Mouse (Mus musculus): ENCODE results near the gene Plekhg2.

The Plekhg2 gene

DNA sequence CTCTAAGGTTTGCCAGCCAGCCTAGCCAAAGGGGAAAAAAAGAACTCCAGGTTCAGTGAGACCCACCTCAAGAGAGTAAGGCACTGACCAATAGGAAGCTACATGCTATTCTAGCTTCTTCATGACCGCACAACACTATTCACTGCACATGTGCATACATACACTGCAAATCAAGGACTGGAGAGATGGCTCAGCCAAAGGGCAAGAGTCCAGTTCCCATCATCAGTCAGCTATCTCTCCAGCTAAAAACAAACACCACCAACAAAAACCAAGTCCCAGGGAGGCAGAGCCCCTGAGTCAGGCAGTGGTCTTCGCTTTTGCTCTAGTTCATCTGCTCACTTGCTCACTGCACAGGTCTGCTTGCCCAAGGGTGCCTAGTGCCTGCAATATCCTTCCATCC lies 44.1 kb downstream of the Plekhg2 start:
- 97% methylated on average over 2 of the region's 2 CpGs for WGBS

DNA sequence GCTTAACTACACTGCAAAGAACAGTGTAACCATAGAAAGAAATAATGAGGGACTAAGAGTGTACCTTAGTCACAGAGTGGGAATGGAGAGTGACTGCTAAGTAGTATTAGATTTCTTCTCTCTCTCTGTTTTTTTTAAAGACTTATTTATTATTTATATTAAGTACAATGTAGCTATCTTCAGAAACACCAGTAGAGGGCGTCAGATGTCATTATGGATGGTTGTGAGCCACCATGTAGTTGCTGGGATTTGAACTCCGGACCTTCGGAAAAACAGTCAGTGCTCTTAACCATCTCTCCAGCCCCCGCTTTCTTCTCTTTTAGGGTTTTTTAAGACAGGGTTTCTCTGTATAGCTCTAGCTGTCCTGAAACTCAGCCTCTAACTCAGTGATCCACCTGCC lies 45.9 kb downstream of the Plekhg2 start:
- 81% methylated on average over 4 of the region's 4 CpGs for WGBS

DNA sequence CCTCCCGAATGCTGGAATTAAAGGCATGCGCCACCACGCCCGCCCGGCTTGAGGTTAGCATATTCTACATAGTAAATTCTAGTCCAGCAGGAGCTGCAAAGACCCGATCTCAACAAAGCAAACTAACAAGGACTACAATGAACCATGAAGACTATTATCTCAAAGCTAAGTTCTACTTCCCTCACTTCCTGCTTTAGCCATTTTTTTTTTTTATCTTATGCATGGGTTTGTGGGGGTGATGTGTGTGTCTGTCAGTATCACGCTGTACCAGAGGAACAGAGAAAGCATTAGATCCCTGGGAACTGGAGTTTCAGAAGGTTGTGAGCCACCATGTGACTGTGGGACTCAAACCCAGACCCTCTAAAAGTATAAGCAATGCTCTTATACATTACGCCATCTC lies 47.1 kb downstream of the Plekhg2 start:
- WGBS, result 95% methylated on average over 8 of the region's 8 CpGs

DNA sequence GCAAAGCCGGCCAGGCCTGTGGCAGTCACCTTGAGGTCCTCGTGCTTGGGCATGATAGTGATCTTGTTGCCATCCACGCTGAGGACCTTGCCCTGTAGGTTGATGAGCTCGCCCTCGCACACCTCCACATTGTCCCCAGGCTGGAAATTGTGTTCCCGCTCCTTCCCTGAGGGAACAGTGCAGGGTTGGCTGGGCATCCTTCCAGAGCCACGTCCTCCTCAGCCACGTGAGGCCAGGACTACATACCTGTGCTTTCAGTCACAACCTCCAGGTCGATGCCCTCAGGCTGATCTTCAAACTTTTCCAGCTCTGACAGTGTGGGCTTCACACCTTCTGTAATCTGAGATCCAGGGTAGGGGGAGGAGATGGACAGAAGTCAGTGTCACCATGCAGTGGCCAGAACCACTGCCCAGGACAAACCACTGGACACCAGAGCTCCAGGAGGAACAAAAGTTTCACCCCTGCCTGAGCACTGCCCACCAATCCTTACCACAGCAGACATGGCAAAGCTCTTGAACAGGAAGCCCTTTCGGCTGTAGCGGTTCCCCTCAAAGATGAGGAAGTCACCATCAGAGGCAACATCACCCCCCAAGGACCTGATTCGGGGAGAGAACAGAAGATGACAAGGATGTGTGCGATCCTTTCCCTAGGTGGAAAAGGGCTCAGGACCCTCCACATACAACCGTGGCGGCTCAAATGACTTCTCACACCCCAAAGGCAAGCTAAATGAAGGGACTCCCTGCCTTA lies 50.3 kb downstream of the Plekhg2 start:
- WGBS, result 90% methylated on average over 15 of the region's 15 CpGs

DNA sequence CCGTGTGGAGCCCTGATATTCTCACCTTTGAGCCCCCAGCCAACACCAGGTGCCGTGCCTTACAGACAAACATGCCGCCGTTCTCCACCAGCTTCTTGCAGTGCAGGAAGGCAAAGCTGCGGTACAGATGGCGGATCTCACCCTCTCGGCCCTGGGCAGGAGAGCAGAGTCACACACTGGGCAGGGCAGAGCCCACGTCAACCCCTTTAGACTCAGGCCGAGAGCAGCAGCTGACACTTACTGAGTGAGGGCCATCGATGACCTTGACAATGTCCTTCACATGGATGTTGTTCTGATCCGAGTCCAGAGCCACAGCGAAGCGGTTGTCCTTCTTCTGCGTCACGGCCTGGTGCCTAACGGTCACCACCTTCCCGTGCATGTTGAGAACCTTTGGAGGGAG lies 53.7 kb downstream of the Plekhg2 start:
- 94% methylated on average over 17 of the region's 17 CpGs for WGBS

DNA sequence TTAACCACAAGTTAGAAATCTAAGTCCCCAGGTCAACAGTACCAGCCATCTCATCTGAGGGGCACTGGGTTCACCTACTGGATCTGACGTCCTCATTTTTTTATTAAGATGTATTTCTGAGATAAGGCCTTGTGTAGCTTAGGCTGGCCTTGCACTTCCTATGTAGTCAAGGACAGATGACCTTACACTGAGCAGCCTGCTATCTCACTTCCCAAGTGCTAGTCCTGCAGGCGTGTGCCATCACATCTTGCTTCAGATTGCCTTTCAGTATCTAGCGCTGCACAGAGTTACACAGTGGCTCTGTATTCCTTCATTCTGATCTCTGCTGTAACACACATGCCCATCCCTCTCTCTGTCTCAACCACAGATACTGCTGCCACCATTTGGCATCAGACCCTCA lies 54.4 kb downstream of the Plekhg2 start:
- 93% methylated on average over 3 of the region's 3 CpGs for WGBS

DNA sequence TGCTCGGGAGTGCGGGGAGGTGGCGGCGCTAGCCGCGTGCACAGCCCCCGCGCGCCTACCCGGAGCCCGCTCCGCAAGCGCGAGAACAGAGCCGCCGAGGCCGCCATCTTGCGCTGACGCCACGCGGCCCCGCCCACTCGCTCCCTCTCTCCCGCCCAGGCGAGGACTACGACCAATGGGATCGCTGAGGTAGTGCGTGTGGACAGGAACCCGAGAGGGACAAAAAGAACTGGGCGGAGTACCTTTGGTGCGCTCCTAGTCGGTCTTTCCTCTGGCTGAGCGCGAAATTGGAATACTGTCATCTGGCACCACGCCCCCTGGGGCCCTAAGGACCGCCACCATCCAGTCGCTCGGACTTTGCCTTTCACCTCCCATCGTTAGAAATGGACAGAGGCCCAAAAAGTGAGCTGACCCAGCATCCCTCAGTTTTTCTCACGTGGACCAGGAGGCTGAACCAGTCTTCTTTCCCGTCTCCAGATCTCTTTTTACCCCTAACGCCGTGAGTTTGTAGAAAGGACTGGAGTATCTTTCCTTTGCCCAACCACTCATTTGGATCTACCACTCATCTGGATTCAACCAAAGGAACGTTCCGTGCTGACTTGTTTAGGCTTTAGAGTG lies 60.4 kb downstream of the Plekhg2 start, which contains the start of gene Timm50:
TSS of gene Timm50 (minus strand) at position 147 of the 618 bp plus-strand sequence.
- under 1% methylated on average over 45 of the region's 45 CpGs for WGBS

DNA sequence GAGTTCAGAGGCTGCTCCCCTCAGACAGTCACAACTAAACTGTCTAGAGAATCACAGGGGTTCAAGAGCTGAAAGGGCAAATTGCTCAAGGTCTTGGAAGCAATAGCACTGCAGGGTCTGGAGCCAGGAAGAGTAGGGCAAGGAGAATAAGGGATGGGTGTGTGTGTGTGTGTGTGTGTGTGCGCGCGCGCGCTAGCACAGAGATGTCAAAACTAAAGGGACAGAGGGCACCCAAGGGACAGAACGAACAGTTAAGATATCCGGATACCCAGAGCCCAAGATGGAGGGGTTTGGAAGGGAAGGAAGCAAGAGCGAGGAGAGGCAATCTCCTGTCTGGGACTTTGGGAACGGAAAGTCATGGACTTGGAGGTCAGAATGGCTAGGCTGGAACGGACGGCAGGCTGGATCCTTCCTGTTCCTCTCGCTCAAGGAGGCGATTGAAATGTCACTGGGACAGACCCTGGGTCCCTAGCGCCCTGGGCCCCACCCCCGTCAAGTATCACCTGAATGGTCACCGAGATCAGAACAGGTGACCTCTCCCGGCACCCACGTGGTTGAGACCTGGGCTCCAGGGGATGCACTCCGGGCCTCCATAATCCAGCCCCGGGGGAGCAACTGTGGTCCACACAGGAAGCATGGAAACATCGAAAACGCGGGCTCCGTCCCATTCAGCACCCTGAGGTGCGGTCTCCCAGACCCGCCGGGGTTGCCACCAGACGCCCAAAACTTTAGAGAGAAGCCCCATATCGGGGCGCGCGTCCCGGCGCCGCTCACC lies 61.1 kb downstream of the Plekhg2 start:
- WGBS, result 5% methylated on average over 35 of the region's 35 CpGs

DNA sequence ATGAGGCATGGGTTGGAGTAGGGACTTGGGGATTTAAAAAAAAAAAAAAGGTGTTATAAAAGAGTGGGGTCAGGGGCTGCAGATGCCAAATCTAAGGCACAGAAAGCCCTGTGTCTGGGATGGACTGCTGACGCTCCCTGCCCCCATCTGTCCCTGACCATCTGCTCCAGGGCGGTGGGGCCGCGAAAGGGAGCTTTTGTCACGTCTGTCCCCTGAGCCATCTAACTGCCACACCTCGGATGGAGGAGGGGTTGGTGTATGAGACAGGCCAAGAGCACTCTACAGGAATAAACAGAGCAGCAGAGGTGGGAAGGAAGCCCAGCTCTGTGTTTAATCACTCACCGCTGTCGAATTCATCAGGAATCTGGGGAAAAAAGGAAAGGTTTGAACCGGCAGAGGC lies 62.7 kb downstream of the Plekhg2 start:
- WGBS, result 62% methylated on average over 9 of the region's 9 CpGs
